Mouse (Mus musculus): ENCODE results near the gene Mre11a. TPM values are rescaled to one million over a fixed set of nuclear protein-coding genes. Genes with fewer than 3 reads are reported as not detected.

Gene Mre11a
- total RNA-seq (2022), result 10 to 100 TPM; 14.6 to 19.7 (median 16.2) TPM

GRCm38 (mm10) chr9:14784039-14785002 is at the start of gene Mre11a, which contains the start of gene Ankrd49:
Gene Mre11a, plus strand, starts transcription at chr9:14784654.
Gene Ankrd49, minus strand, starts transcription at chr9:14784856.
- DNase-seq (ENCODE audit: low spot score in 2 of 2), result peak; percentile 91

- DNase-seq (ENCODE audit: low spot score in 2 of 2), result no peak
Observed at GRCm38 (mm10) chr9:14739498-14740150, 44.8 kb upstream of the Mre11a start.

DNA sequence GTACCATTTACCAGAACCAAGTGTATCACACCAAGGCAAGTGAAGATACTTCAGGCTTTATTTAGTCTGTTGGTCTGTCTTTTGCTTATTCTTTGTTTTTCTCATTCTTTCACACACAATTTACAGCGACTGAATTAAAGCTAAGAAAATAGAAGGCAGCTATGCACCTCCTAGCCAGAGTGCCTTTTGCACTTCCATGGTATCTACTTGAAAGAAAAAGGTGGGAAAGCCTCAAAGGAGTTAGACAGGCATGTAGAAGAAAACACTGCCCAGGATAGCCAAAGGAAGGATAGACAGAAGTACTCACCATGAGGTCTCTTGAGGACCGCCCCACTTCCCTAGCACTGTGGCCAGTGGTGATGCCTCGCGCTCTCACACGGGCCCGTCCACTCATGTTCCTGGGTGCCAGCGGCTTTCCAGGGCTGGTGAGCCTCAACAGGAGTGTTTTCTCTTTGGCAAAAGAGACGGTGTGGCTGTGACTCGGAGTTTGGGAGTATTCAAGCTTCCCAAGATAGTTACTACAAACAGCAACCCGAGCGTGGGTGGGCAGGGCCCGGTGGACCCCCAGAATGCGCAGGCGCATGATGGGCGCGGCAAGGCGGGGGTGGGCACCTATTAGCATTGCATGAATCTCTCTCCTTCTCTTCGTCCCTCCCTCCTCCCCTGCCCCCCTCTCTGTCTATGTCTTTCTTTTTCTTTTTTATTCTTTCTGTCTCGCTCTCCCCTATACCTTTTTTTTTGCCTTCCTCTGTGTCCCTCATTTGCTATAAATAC is 44.1 kb upstream of the Mre11a start, which contains the start of gene Piwil4:
Gene Piwil4 (minus strand): TSS at position 583 of the 774 bp plus-strand sequence.
- DNase-seq (ENCODE audit: low spot score in 2 of 2), result no peak

DNA sequence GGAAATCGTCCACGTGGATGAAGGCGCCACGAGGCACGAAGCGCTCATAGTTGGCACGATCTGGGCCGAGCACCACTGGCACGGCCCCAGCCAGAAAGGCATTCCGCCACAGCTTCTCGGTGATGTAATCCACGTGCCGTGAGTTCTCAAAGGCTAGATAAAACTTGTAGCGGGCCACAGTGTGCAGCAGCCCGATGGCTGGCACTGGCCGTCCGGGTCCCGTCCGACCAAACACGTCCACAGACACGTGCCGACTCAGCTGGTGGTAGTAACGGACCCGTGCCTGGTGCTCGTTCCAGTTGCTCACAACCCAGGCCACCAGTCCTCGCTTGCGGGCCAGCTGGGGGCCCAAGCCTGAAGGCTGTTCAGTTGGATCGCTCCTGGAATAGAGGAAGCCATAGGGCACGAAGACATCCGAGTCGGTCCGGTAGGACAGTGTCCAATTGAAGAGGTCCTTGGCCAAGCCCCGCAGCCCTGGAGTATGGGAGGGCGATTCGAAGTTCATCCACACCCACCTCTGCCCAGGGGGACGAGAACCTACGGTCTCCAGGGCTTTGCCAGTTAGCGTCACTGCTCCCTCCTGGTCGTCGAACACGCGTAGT is 33.5 kb upstream of the Mre11a start:
- no peak for DNase-seq (ENCODE audit: low spot score in 2 of 2)

GRCm38 (mm10) chr9:14751503-14752000 is 32.9 kb upstream of the Mre11a start:
- no peak for DNase-seq (ENCODE audit: low spot score in 2 of 2)

- no peak for DNase-seq (ENCODE audit: low spot score in 2 of 2)
Observed at GRCm38 (mm10) chr9:14752001-14752522, 32.4 kb upstream of the Mre11a start, which contains the start of gene Fut4. Gene Fut4, minus strand, starts transcription at chr9:14752393.

GRCm38 (mm10) chr9:14753947-14754346 is 30.5 kb upstream of the Mre11a start:
- no peak for DNase-seq (ENCODE audit: low spot score in 2 of 2)

GRCm38 (mm10) chr9:14754469-14754868 is 30.0 kb upstream of the Mre11a start:
- DNase-seq (ENCODE audit: low spot score in 2 of 2), result no peak

- no peak for DNase-seq (ENCODE audit: low spot score in 2 of 2)
Observed at GRCm38 (mm10) chr9:14758590-14758989, 25.9 kb upstream of the Mre11a start.

- no peak for DNase-seq (ENCODE audit: low spot score in 2 of 2)
Observed at GRCm38 (mm10) chr9:14759261-14759660, 25.2 kb upstream of the Mre11a start.

DNA sequence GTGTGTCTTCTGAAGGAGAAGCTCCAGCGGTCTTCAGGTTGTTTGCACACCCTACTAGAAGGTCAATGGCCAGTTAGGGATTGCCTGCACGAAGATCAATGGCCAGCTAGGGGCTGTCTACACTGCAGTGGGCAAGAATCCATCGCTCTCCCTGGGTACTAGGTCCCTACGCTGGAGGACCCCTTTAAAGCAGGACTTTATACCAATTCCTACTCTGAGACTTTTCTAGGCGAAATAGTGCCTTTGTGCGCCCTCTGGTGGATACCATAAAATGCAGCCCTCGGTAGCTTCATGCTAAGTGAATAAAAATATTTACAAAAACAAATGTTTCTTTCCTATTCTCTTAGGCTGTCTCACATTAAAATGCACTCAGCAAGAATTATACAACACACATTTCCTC is 19.7 kb upstream of the Mre11a start:
- peak in 1 of 2 experiments; percentile 18 for DNase-seq (ENCODE audit: low spot score in 2 of 2)

DNA sequence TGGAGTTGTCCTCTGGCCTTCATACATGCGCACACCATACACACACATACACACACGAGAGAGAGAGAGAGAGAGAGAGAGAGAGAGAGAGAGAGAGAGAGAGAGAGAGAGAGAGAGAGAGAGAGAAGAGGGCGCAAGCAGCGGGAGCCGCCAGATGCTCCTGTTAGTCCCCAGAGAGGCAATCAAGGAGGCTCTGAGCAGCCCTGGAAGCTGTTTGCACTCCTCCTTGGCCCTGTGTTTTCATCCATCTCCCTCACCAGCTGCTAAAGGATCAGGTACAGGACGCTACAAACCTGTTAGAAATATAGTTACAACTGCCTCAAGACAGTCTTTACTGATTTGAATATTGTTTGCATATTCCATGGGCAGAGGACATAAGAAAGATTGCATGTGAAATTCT is 14.6 kb upstream of the Mre11a start:
- no peak for DNase-seq (ENCODE audit: low spot score in 2 of 2)

GRCm38 (mm10) chr9:14770803-14771471 is 13.5 kb upstream of the Mre11a start, which contains the start of gene 1700012B09Rik:
Gene 1700012B09Rik, minus strand, starts transcription at chr9:14771030.
- DNase-seq (ENCODE audit: low spot score in 2 of 2), result no peak

DNA sequence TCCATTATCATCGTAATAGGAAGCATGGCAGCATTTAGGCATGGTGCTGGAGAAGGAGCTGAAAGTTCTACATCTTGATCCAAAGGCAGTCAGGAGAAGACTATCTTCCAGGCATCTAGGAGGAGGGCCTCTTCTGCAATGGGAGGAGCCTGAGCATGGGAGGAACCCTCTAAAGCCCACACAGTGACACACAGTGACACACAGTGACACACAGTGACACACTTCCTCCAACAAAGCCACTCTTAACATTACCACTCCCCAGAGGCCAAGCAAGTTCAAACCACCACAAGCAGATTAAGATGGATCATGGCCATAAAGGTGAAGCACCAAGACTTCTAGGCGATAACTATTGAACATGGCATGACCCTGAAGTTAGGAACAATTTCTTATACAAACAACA is 12.4 kb upstream of the Mre11a start:
- no peak for DNase-seq (ENCODE audit: low spot score in 2 of 2)

DNA sequence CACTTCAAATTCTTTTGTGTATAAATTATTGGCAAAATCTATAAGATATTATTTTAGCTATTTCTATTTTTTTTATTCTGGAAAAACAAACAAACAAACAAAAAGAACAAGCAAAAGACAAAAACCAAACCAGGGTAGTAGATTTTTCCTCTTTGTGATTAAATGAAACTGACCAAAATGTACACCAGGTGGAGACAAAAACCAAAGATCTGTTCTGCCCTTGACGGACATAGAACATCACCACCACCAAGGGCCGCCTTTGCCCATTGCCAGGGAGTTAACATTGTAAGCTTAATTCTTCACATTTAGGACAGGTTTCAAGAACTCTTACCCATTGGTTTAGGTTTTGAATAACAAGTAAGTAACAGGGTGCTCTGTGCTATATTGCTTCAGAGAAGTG is 10.6 kb upstream of the Mre11a start:
- DNase-seq (ENCODE audit: low spot score in 2 of 2), result no peak

DNA sequence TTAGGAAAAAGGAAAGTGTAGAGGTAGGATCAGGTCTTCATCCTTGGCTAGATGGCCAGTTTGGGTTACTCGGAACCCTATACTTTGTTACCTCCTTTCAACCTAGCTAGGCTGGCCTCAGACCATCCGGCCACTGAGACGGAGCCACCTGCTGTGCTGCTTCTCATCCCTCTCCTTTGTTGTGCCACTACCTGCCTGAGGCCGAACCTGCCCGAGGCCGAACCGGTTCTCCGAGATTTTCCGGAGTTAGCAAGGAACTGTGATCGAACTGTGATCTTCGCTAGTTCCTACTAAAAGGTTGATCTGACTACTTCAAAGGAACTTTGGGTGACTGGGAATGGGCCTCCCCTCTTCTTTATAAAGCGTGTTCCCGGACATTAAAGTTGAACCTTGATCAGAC is 6.1 kb upstream of the Mre11a start:
- no peak for DNase-seq (ENCODE audit: low spot score in 2 of 2)

- no peak for DNase-seq (ENCODE audit: low spot score in 2 of 2)
Observed at GRCm38 (mm10) chr9:14787356-14787755, 2.9 kb downstream of the Mre11a start.

DNA sequence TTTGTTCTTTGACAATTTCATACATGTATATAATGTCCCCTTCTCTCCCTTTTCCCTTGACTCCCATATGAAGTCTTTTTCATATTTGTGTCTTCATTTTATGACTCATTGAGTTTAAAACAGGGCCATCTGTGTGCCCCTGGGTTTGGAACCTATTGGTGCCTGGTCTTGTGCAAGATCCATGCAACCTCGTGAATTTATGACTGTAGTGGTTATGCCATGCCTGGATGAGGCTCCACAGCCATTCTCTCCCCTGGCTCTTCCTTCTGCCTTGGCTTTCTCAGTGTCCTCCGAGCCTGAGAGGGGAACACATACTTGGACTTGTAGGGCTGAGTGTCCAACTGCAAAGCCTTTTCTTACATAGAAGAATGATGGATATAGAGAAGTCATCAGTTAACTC is 21.3 kb downstream of the Mre11a start:
- DNase-seq (ENCODE audit: low spot score in 2 of 2), result no peak

DNA sequence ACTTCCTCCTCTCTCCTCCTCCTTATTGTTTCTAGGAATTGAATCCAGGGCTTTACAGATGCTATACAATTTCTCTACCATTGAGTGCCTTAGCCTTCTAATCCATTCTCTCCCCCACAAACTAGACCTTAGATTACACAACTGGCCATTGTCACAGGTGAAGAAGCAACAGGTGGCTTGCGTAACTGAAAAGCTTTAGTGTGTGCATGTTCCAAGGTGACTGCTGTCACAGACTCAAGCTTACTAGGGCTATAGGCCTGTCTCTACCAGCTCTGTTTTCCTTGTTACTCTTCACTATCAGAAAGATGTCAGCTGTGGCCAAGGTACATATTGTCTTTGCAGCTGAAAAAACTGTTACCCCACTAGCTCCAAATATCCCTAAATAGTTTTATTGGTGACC is 22.3 kb downstream of the Mre11a start:
- DNase-seq (ENCODE audit: low spot score in 2 of 2), result no peak

- peak in 1 of 2 experiments; percentile 65 for DNase-seq (ENCODE audit: low spot score in 2 of 2)
Observed at GRCm38 (mm10) chr9:14810111-14810510, 25.7 kb downstream of the Mre11a start.
